Mouse (Mus musculus): ENCODE results near the gene Itm2b. TPM values are rescaled to one million over a fixed set of nuclear protein-coding genes. Genes with fewer than 3 reads are reported as not detected.

Gene Itm2b
- polyA plus RNA-seq, 2 experiments: 533 to 997 TPM

GRCm38 (mm10) chr14:73403351-73403750 lies 18.3 kb upstream of the Itm2b start:
- H3K9ac ChIP-seq (ENCODE audit: low read depth, low read length, severe bottlenecking): no peak overlapping the region
- H3K4me3 ChIP-seq (replicated peaks; ENCODE audit: low read length): no peak overlapping the region
- no peaks in the 10 kb centered on the region for H3K36me3 ChIP-seq (ENCODE audit: control insufficient read depth, insufficient read depth, low read length)
- H3K27ac ChIP-seq (replicated peaks; ENCODE audit: low read depth, low read length): no peak overlapping the region
- TF ChIP-seq POLR2A (IDR thresholded peaks at IDR 0.05; ENCODE audit: borderline replicate concordance, extremely low read depth, insufficient read depth, insufficient read length): no peak
- DNase-seq (ENCODE audit: low spot score): no peak
- H3K27me3 ChIP-seq (ENCODE audit: control insufficient read depth, insufficient read depth, low read length): no peaks in the 10 kb centered on the region
- peaks cover 8% of the 10 kb centered on the region; the same call in 1 of the 2 replicates for H3K4me1 ChIP-seq (ENCODE audit: control insufficient read depth, insufficient read depth, low read length)
- 74% methylated on average over 5 of the region's 5 CpGs for WGBS
- H3K9me3 ChIP-seq (ENCODE audit: control insufficient read depth, low read length): no peaks in the 10 kb centered on the region
- ATAC-seq (ENCODE audit: low FRiP score, low read depth): no peak
- H3K4me2 ChIP-seq (replicated peaks; ENCODE audit: low read depth, low read length, severe bottlenecking): no peak overlapping the region

DNA sequence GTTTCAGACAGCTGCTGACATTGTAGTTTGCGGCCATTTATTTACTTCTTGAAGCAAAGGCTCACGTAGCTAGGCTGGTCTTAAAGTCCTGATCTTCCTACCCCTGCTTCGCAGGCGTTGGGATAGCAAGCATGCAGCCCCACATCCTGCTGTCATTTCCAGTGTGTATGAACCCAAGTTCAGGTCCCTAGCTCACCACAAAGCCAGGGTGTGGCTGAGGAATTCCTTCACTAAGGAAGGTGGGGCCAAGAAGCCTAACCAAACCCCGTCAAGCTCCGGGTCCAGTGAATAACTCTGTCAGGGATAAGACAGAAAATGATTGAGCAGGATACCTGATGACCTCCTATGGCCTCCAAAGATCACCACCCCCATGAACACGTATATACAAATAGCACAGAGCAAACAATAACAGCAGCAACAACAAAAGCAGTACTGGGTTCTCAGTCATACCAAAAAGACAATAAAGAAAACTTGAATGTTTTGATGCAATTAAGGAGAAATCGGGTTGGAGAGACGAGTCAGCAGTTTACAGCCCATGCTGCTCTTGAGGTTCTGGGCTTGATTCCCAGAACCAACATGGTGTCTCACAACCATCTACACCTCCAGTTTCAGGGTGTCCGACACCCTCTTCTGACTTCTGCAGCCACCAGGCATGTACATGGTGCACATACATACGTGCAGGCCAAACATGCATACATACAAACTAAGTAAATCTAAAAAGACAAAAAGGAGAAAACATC lies 17.4 kb upstream of the Itm2b start:
- DNase-seq (ENCODE audit: low spot score): no peak
- H3K36me3 ChIP-seq (ENCODE audit: control insufficient read depth, insufficient read depth, low read length): no peaks in the 10 kb centered on the region
- no peak overlapping the region for H3K4me3 ChIP-seq (replicated peaks; ENCODE audit: low read length)
- no peak for ATAC-seq (ENCODE audit: low FRiP score, low read depth)
- peaks cover 9% of the 10 kb centered on the region; the same call in 1 of the 2 replicates for H3K4me1 ChIP-seq (ENCODE audit: control insufficient read depth, insufficient read depth, low read length)
- no peaks in the 10 kb centered on the region for H3K27me3 ChIP-seq (ENCODE audit: control insufficient read depth, insufficient read depth, low read length)
- no peaks in the 10 kb centered on the region for H3K9me3 ChIP-seq (ENCODE audit: control insufficient read depth, low read length)
- H3K9ac ChIP-seq (ENCODE audit: low read depth, low read length, severe bottlenecking): no peak overlapping the region
- WGBS: 79% methylated on average over 11 of the region's 11 CpGs
- TF ChIP-seq POLR2A (IDR thresholded peaks at IDR 0.05; ENCODE audit: borderline replicate concordance, extremely low read depth, insufficient read depth, insufficient read length): no peak
- no peak overlapping the region for H3K27ac ChIP-seq (replicated peaks; ENCODE audit: low read depth, low read length)
- H3K4me2 ChIP-seq (replicated peaks; ENCODE audit: low read depth, low read length, severe bottlenecking): no peak overlapping the region

GRCm38 (mm10) chr14:73401408-73401807 lies 16.3 kb upstream of the Itm2b start:
- Histone ChIP-seq H3K36me3 (ENCODE audit: control insufficient read depth, insufficient read depth, low read length) (no peaks in the 10 kb centered on the region), H3K4me1 (ENCODE audit: control insufficient read depth, insufficient read depth, low read length) (peaks cover 9% of the 10 kb centered on the region; the same call in 1 of the 2 replicates), H3K27me3 (ENCODE audit: control insufficient read depth, insufficient read depth, low read length) (no peaks in the 10 kb centered on the region), H3K9ac (ENCODE audit: low read depth, low read length, severe bottlenecking) (no peak overlapping the region), H3K4me2 (replicated peaks; ENCODE audit: low read depth, low read length, severe bottlenecking) (no peak overlapping the region), H3K27ac (replicated peaks; ENCODE audit: low read depth, low read length) (no peak overlapping the region), H3K9me3 (ENCODE audit: control insufficient read depth, low read length) (no peaks in the 10 kb centered on the region), H3K4me3 (replicated peaks; ENCODE audit: low read length) (no peak overlapping the region)
- DNase-seq (ENCODE audit: low spot score) (no peak), ATAC-seq (ENCODE audit: low FRiP score, low read depth) (no peak)
- TF ChIP-seq POLR2A (IDR thresholded peaks at IDR 0.05; ENCODE audit: borderline replicate concordance, extremely low read depth, insufficient read depth, insufficient read length): no peak
- 67% methylated on average over 3 of the region's 3 CpGs for WGBS

GRCm38 (mm10) chr14:73399866-73400618 lies 15.0 kb upstream of the Itm2b start:
- H3K9ac ChIP-seq (ENCODE audit: low read depth, low read length, severe bottlenecking): no peak overlapping the region
- no peaks in the 10 kb centered on the region for H3K9me3 ChIP-seq (ENCODE audit: control insufficient read depth, low read length)
- no peak overlapping the region for H3K27ac ChIP-seq (replicated peaks; ENCODE audit: low read depth, low read length)
- H3K4me1 ChIP-seq (ENCODE audit: control insufficient read depth, insufficient read depth, low read length): peaks cover 9% of the 10 kb centered on the region; the same call in 1 of the 2 replicates
- H3K36me3 ChIP-seq (ENCODE audit: control insufficient read depth, insufficient read depth, low read length): no peaks in the 10 kb centered on the region
- ATAC-seq (ENCODE audit: low FRiP score, low read depth): no peak
- no peak for TF ChIP-seq POLR2A (IDR thresholded peaks at IDR 0.05; ENCODE audit: borderline replicate concordance, extremely low read depth, insufficient read depth, insufficient read length)
- no peak overlapping the region for H3K4me3 ChIP-seq (replicated peaks; ENCODE audit: low read length)
- WGBS: 34% methylated on average over 15 of the region's 15 CpGs
- no peak overlapping the region for H3K4me2 ChIP-seq (replicated peaks; ENCODE audit: low read depth, low read length, severe bottlenecking)
- no peak for DNase-seq (ENCODE audit: low spot score)
- H3K27me3 ChIP-seq (ENCODE audit: control insufficient read depth, insufficient read depth, low read length): no peaks in the 10 kb centered on the region

DNA sequence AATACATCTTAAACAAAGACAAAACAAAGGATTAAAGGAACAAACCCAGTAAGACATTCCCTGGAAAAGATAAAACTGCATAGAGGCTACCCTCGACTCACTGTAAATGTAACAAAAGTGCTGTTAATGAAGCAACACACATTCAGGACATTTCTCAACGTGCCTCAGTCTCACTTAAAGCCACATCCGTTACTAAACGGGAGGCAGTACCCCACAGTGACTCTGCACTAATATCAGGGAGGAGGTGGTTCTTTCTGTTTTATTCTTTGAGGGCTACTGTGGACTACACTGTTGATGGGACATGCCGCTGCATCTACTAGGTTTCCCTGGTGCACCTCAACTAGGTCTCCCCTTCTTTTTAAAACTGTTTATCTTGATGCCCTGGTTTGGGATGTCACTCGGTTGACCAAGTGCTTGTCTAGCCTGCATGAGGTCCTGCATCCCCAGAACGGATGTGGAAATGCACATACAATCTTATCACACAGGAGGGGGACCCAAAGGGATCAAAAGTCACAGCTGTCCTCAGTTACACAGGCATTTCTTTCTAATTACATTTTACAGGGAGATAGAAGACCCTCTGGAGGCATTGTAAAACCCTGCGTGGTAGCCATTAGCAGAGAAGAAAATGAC lies 13.4 kb upstream of the Itm2b start:
- Histone ChIP-seq H3K4me1 (ENCODE audit: control insufficient read depth, insufficient read depth, low read length) (peaks cover 9% of the 10 kb centered on the region; the same call in 1 of the 2 replicates), H3K36me3 (ENCODE audit: control insufficient read depth, insufficient read depth, low read length) (no peaks in the 10 kb centered on the region), H3K27me3 (ENCODE audit: control insufficient read depth, insufficient read depth, low read length) (no peaks in the 10 kb centered on the region), H3K4me2 (replicated peaks; ENCODE audit: low read depth, low read length, severe bottlenecking) (no peak overlapping the region), H3K9ac (ENCODE audit: low read depth, low read length, severe bottlenecking) (no peak overlapping the region), H3K4me3 (replicated peaks; ENCODE audit: low read length) (no peak overlapping the region), H3K9me3 (ENCODE audit: control insufficient read depth, low read length) (no peaks in the 10 kb centered on the region), H3K27ac (replicated peaks; ENCODE audit: low read depth, low read length) (no peak overlapping the region)
- ATAC-seq (ENCODE audit: low FRiP score, low read depth): no peak
- no peak for DNase-seq (ENCODE audit: low spot score)
- WGBS: 47% methylated on average over 8 of the region's 8 CpGs
- TF ChIP-seq POLR2A (IDR thresholded peaks at IDR 0.05; ENCODE audit: borderline replicate concordance, extremely low read depth, insufficient read depth, insufficient read length): no peak
